Mouse (Mus musculus) thymus, adult 2 months (tissue): ENCODE measurements around the gene Gm20388.

Experiments
- CTCF ChIP-seq: fragments of 200-500 bp; IDR thresholded peaks from 2 replicates; pipeline ENCODE4 v1.5.1; 2012; ENCODE audit warnings: mild to moderate bottlenecking, control low read depth, low read length, moderate library complexity, borderline replicate concordance; ENCODE audit not compliant: control insufficient read depth, poor library complexity, insufficient read depth; ENCODE audit errors: extremely low read depth
- POLR2A ChIP-seq: fragments of 200-500 bp; IDR thresholded peaks from 2 replicates; pipeline ENCODE4 v1.6.1; 2012; ENCODE audit warnings: mild to moderate bottlenecking, low read length, control low read depth, moderate library complexity; ENCODE audit not compliant: control insufficient read depth, poor library complexity, insufficient read depth; ENCODE audit errors: extremely low read depth

- TF ChIP-seq CTCF = no peak
- no peak for TF ChIP-seq POLR2A
These were observed 969.3 kb downstream of the Gm20388 start for GRCm38 (mm10) chr8:120879928-120880327.
